Mouse (Mus musculus) thymus, adult 2 months (tissue): ENCODE results near the gene Rnd3.

Source experiments
- CTCF ChIP-seq: fragments of 200-500 bp; IDR thresholded peaks from 2 replicates; pipeline ENCODE4 v1.5.1; 2012; ENCODE audit warnings: mild to moderate bottlenecking, control low read depth, low read length, moderate library complexity, borderline replicate concordance; ENCODE audit not compliant: control insufficient read depth, poor library complexity, insufficient read depth; ENCODE audit errors: extremely low read depth
- POLR2A ChIP-seq: fragments of 200-500 bp; IDR thresholded peaks from 2 replicates; pipeline ENCODE4 v1.6.1; 2012; ENCODE audit warnings: mild to moderate bottlenecking, low read length, control low read depth, moderate library complexity; ENCODE audit not compliant: control insufficient read depth, poor library complexity, insufficient read depth; ENCODE audit errors: extremely low read depth

- TF ChIP-seq CTCF (no peak), POLR2A (no peak)
These were observed 58.2 kb downstream of the Rnd3 start for GRCm38 (mm10) chr2:51090688-51091087.
